Mouse (Mus musculus) left cerebral cortex, postnatal 10 days (tissue): ENCODE measurements at regions not wholly inside any gene's neighbourhood (a gene's known extent, or its start where the extent isn't known, plus 50 kb on each side); places are given as distances from the start of the nearest gene placed in this dataset.
"Not testable (repeated sequence)": the region's sequence is repeated elsewhere in the genome, so short reads cannot be mapped to it uniquely, and the experiment has no call there.

Source experiments
- DNase-seq, 2 experiments: peaks; one replicate each; pipeline ENCODE4 v3.0.0; 2021 to 2022; ENCODE audit warnings: low spot score in 2 of 2, mixed read lengths in 1 of 2; ENCODE audit errors: extremely low spot score in 1 of 2
- intact Hi-C: fragments of 180-260 bp; cut with DNase I; formaldehyde crosslinking; loops from one replicate; pipeline ENCODE4 v1.15.1; 2025

DNA sequence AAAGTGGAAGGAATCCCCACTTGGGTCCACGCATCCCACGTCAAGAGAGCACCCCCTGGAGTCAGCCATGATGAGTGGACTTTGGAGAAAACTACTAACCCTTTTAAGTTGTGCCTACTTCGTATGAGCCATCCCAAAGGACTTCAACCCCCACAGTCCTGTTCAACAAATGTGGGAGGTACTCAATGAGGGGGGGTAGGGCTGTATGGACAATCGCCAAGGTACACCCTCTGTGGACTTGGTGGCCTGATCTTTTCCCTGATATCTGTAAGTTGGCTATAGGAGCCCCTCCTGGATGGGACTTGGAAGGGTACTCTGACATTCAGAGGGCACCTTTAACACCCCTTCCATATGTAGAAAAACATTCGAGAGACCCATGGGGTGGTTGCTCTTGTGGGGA, 256.5 kb upstream of the Olfr161 start:
- DNase-seq, intact Hi-C loops: not testable (repeated sequence)

DNA sequence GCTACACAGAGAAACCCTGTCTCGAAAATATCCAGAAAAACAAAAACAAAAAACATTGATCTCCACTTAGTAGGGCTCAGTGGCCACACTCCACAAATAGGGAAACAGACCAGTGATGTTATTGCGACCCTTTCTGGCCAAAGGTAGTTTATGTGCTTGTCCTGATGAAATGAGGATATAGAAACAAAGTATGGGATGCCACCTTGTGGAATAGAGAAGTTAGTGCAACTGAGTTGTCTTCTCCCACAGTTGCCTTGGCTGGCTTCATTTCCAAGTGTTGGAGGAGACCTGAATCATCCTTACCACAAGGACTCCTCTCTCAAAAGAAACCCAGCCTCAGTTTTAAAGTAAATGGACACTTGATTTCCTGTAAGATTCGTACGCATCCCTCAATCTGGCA, 247.5 kb upstream of the Olfr161 start:
- DNase-seq, intact Hi-C loops: not testable (repeated sequence)

DNA sequence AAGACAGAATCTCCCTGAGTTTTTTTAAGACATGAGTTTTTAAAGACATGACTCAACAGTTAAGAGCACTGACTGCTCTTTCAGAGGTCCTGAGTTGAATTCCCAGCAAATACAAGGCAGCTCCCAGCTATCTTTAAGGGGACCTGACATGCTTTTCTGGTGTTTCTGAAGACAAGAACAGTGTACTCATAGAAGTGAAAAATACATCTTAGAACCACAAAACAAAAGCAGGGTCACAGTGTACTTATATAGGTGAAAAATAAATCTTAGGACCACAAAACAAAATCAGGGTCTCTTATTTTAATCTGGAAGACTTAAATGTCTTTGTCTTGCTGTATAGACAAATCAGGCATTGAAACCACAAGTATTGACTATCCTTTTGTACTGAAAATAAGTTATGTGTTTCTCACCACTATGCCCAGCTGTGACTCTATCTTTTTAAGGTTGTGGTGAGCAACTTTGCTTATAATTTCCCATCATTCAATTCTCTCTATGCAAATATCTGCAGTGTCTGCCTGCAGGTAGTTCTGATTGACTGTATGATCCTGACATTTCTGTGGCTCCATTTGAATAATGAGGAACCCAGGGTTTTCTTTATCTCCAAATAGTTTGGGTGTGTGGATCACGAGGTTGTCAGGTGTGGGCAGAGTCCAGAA, 246.0 kb upstream of the Olfr161 start:
- DNase-seq, intact Hi-C loops: not testable (repeated sequence)

DNA sequence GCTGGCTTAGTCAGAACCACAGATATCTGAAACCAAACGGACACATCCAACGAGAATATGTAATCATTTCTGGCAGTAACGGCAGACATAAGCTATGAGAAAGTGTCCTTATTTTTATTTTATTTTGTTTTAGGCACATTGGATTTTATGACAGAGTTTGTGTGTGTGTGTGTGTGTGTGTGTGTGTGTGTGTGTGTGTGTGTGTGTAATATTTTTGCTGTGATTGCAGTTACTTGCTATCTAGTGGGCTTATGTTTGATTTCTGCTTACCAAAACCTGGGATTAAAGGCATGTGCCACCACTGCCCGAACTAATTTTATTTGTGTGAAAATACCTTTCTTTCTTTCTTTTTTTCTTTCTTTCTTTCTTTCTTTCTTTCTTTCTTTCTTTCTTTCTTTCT, 241.5 kb upstream of the Olfr161 start:
- peak in 1 of 2 experiments; percentile 18 for DNase-seq
- intact Hi-C loops = not testable (repeated sequence)

DNA sequence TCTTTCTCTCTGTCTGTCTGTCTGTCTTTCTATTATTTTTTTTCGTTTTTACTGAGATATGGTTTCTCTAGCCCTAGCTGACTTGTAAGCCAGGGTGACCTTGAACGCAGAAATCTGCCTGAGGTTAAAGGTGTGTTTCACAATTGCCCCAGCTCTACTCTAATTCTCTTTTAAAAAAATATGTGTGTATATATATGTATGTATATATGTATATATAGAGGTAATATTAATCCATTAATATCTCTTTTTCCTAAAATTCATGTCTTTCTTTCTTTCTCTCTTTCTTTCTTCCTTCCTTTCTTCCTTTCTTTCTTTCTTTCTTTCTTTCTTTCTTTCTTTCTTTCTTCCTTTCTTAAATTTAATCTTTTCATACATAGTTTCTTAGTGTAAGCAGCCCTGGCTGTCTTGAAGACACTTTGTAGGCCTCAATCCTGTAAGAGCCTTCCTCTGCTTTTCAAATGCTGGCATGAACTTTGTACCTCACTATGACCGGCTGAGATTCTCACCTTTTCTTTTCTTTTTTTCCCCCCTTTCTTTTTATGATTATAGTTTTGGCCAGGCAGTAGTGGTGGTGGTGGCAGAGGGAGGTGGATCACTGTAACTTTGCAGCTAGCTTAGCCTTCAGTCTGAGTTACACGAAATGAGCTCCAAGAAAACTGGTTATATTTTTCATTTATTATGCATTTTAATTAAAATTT, 240.8 kb upstream of the Olfr161 start:
- intact Hi-C loops, DNase-seq: not testable (repeated sequence)

DNA sequence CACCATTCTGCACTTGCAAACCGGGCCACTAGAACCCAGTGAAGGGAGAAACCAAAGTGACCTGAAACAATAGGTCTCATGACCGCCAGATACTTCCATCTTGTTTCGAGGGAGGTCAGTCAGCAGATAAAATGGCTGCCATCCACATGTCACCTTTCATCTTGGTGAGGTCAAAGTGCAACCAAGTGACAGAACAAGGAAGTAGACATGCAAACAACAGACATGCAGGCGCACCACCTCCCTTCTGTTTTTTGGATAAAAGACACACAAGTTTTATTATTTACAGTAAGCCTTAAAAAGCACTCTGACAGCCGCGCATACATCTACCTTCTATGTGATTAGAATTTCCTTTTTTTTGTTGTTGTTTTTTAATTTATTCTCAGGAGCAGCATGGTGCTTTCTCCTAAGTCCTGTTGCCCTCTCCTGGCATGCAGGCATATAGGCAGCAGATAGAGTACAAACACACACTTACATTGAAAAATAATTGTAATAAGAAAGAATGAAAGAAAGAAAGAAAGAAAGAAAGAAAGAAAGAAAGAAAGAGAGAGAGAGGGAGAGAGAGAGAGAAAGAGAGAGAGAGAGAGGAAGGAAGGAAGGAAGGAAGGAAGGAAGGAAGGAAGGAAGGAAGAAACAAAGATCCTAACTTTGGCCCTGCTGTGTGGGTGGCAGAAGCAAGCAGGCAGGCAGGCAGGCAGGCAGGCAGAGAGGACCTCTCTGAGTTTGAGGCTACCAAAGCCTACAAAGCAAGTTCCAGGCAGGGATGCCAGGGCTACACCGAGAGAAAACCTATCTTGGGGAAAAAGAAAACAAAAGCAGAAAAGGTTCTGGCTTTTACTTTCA, 240.0 kb upstream of the Olfr161 start:
- DNase-seq, intact Hi-C loops: not testable (repeated sequence)

DNA sequence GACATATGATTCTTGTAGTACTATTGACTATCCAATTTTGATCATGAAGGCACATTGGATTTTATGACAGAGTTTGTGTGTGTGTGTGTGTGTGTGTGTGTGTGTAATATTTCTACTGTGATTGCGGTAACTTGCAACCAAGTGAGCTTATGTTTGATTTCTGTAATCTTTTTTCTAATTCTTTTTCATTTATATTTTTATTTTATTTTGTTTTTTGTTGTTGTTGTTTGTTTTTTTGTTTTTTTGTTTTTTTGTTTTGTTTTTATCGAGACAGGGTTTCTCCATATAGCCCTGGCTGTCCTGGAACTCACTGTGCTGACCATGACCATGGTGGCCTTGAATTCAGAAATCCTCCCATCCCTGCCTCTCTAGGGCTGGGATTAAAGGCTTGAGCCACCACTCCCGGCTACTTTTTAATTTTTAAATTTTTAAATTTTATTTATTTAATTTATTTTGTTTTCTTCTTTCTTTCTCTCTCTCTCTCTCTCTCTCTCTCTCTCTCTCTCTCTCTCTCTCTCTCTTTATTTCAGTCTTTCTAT, 239.3 kb upstream of the Olfr161 start:
- DNase-seq = peak in 1 of 2 experiments; percentile 38
- intact Hi-C loops = not testable (repeated sequence)
